Mouse (Mus musculus) liver, embryonic 13.5 days (tissue): ENCODE measurements around the gene Slc6a13. TPM values are rescaled to one million over a fixed set of nuclear protein-coding genes. Genes with fewer than 3 reads are reported as not detected.
A peak's percentile ranks its signal among the peaks of the same experiment; 100 is the strongest.

Source experiments
- ATAC-seq: fragments of 200-750 bp; cut with Nextera tagmentation; 2 replicates; pipeline ENCODE4 v1.8.0; 2017; ENCODE audit warnings: low read depth, mild to moderate bottlenecking, moderate number of reproducible peaks, moderate library complexity
- DNase-seq: peaks from one replicate; pipeline ENCODE4 v3.0.0; 2022
- H3K27ac ChIP-seq: fragments of 300-500 bp; sonication (generic); 2 replicates; pipeline ENCODE4 v1.5.1; 2015; ENCODE audit warnings: moderate library complexity, mild to moderate bottlenecking, inconsistent platforms
- H3K27me3 ChIP-seq: fragments of 300-500 bp; sonication (generic); 2 replicates; pipeline ENCODE4 v1.6.1; 2015; ENCODE audit warnings: mild to moderate bottlenecking, inconsistent platforms
- H3K36me3 ChIP-seq: fragments of 300-500 bp; sonication (generic); 2 replicates; pipeline ENCODE4 v1.6.1; 2015; ENCODE audit warnings: mild to moderate bottlenecking, inconsistent platforms
- H3K4me1 ChIP-seq: fragments of 300-500 bp; sonication (generic); replicated peaks from 2 replicates; pipeline ENCODE4 v1.6.1; 2015; ENCODE audit warnings: inconsistent platforms
- H3K4me2 ChIP-seq: fragments of 300-500 bp; sonication (generic); 2 replicates; pipeline ENCODE4 v1.6.1; 2015; ENCODE audit warnings: inconsistent platforms, mild to moderate bottlenecking, moderate library complexity
- H3K4me3 ChIP-seq: fragments of 300-500 bp; sonication (generic); replicated peaks from 2 replicates; pipeline ENCODE4 v1.5.1; 2015; ENCODE audit warnings: mild to moderate bottlenecking, inconsistent platforms
- H3K9ac ChIP-seq: fragments of 300-500 bp; sonication (generic); 2 replicates; pipeline ENCODE4 v1.6.1; 2015; ENCODE audit warnings: mild to moderate bottlenecking, inconsistent platforms
- H3K9me3 ChIP-seq: fragments of 300-500 bp; sonication (generic); replicated peaks from 2 replicates; pipeline ENCODE4 v1.6.1; 2016; ENCODE audit warnings: inconsistent platforms
- WGBS: fragments of 180-500 bp; shearing (Covaris S2); methylation state at CpG from one replicate; pipeline ENCODE4 v1.1.7; 2015; ENCODE audit not compliant: insufficient replicate concordance; 5-methylcytosine and 5-hydroxymethylcytosine counted together
- polyA plus RNA-seq: library from polyadenylated mRNA; unstranded; fragments of >200 nt; fragmentation: Nextera tagmentation; extraction: Ambion mirVana; gene quantifications from 2 replicates; pipeline ENCODE4 v1.2.1, GENCODE M21; 2015

The Slc6a13 gene
- polyA plus RNA-seq, 1 experiment from 2014 or later = 18.6 TPM

- H3K4me3 ChIP-seq = no peak overlapping the region
- H3K4me2 ChIP-seq = no peak overlapping the region
- no peaks in the 10 kb centered on the region for H3K27me3 ChIP-seq
- no peak for ATAC-seq
- H3K27ac ChIP-seq = no peak overlapping the region
- H3K9ac ChIP-seq = no peak overlapping the region
- H3K4me1 ChIP-seq = no peaks in the 10 kb centered on the region
- WGBS = 86% methylated on average over 5 of the region's 5 CpGs
- DNase-seq = no peak
- no peaks in the 10 kb centered on the region for H3K9me3 ChIP-seq
- H3K36me3 ChIP-seq = no peaks in the 10 kb centered on the region
Observed at GRCm38 (mm10) chr6:121284132-121284531, 15.9 kb upstream of the Slc6a13 start.

- DNase-seq (no peak), ATAC-seq (no peak)
- 46% methylated on average over 7 of the region's 7 CpGs for WGBS
- H3K4me2 ChIP-seq = no peak overlapping the region
- H3K4me3 ChIP-seq = no peak overlapping the region
- H3K4me1 ChIP-seq = peaks cover 12% of the 10 kb centered on the region
- H3K27me3 ChIP-seq = 0 out of 2 replicates have a peak, but pooled peaks cover 5% of the 10 kb centered on the region
- no peak overlapping the region for H3K9ac ChIP-seq
- H3K27ac ChIP-seq = 0 out of 2 replicates have a peak overlapping the region, but pooled peaks have one; percentile 34
- H3K36me3 ChIP-seq = no peaks in the 10 kb centered on the region
- no peaks in the 10 kb centered on the region for H3K9me3 ChIP-seq
Observed at GRCm38 (mm10) chr6:121299317-121299716, 710 bp upstream of the Slc6a13 start.

GRCm38 (mm10) chr6:121300504-121300903 is 477 bp downstream of the Slc6a13 start:
- no peak overlapping the region for H3K9ac ChIP-seq
- peak overlapping the region; percentile 53 for H3K27ac ChIP-seq
- peak overlapping the region; percentile 25 for H3K4me2 ChIP-seq
- peaks cover 15% of the 10 kb centered on the region for H3K4me1 ChIP-seq
- DNase-seq (no peak), ATAC-seq (peak; percentile 70)
- 38% methylated on average over 9 of the region's 9 CpGs for WGBS
- H3K27me3 ChIP-seq = 0 out of 2 replicates have a peak, but pooled peaks cover 8% of the 10 kb centered on the region
- H3K9me3 ChIP-seq = no peaks in the 10 kb centered on the region
- peak overlapping the region; percentile 29; the same call in 1 of the 2 replicates for H3K4me3 ChIP-seq
- no peaks in the 10 kb centered on the region for H3K36me3 ChIP-seq

- no peak for ATAC-seq
- no peak for DNase-seq
Observed at GRCm38 (mm10) chr6:121303466-121304220, 3.6 kb downstream of the Slc6a13 start.

GRCm38 (mm10) chr6:121304630-121305029 is 4.6 kb downstream of the Slc6a13 start:
- Histone ChIP-seq H3K4me2 (peak overlapping the region; percentile 19; the same call in 1 of the 2 replicates), H3K9ac (no peak overlapping the region), H3K27me3 (0 out of 2 replicates have a peak, but pooled peaks cover 8% of the 10 kb centered on the region), H3K4me3 (no peak overlapping the region), H3K9me3 (no peaks in the 10 kb centered on the region), H3K36me3 (no peaks in the 10 kb centered on the region), H3K4me1 (peaks cover 17% of the 10 kb centered on the region), H3K27ac (peak overlapping the region; percentile 21; the same call in 1 of the 2 replicates)
- 60% methylated on average over 9 of the region's 9 CpGs for WGBS
- DNase-seq (no peak), ATAC-seq (no peak)

More at GRCm38 (mm10) chr6:121303466-121304220, 3.6 kb downstream of the Slc6a13 start:
- Histone ChIP-seq H3K4me3 (no peak overlapping the region), H3K4me1 (peaks cover 19% of the 10 kb centered on the region), H3K9ac (no peak overlapping the region), H3K27me3 (0 out of 2 replicates have a peak, but pooled peaks cover 8% of the 10 kb centered on the region), H3K27ac (peak overlapping the region; percentile 21), H3K36me3 (no peaks in the 10 kb centered on the region), H3K4me2 (peak overlapping the region; percentile 19; the same call in 1 of the 2 replicates), H3K9me3 (no peaks in the 10 kb centered on the region)
- WGBS = 49% methylated on average over 10 of the region's 10 CpGs

GRCm38 (mm10) chr6:121305571-121305970 is 5.5 kb downstream of the Slc6a13 start:
- ATAC-seq = no peak
- H3K9ac ChIP-seq = no peak overlapping the region
- WGBS = 64% methylated on average over 3 of the region's 3 CpGs
- no peak overlapping the region for H3K4me3 ChIP-seq
- 0 out of 2 replicates have a peak, but pooled peaks cover 4% of the 10 kb centered on the region for H3K27me3 ChIP-seq
- no peak overlapping the region for H3K27ac ChIP-seq
- no peak for DNase-seq
- peaks cover 17% of the 10 kb centered on the region for H3K4me1 ChIP-seq
- no peaks in the 10 kb centered on the region for H3K9me3 ChIP-seq
- no peak overlapping the region for H3K4me2 ChIP-seq
- H3K36me3 ChIP-seq = no peaks in the 10 kb centered on the region

- Histone ChIP-seq H3K27ac (peak overlapping the region; percentile 31), H3K27me3 (no peaks in the 10 kb centered on the region), H3K4me3 (no peak overlapping the region), H3K9ac (no peak overlapping the region), H3K9me3 (no peaks in the 10 kb centered on the region), H3K36me3 (no peaks in the 10 kb centered on the region), H3K4me1 (peaks cover 4% of the 10 kb centered on the region; the same call in 1 of the 2 replicates), H3K4me2 (no peak overlapping the region)
- ATAC-seq (peak; percentile 70), DNase-seq (no peak)
- 53% methylated on average over 6 of the region's 6 CpGs for WGBS
Observed at GRCm38 (mm10) chr6:121310984-121311383, 11.0 kb downstream of the Slc6a13 start.

- WGBS = 48% methylated on average over 6 of the region's 6 CpGs
- Histone ChIP-seq H3K36me3 (no peaks in the 10 kb centered on the region), H3K27me3 (no peaks in the 10 kb centered on the region), H3K27ac (no peak overlapping the region), H3K4me3 (no peak overlapping the region), H3K9ac (no peak overlapping the region), H3K4me1 (no peaks in the 10 kb centered on the region), H3K4me2 (no peak overlapping the region), H3K9me3 (no peaks in the 10 kb centered on the region)
- ATAC-seq (no peak), DNase-seq (no peak)
Observed at GRCm38 (mm10) chr6:121319099-121319498, 19.1 kb downstream of the Slc6a13 start.

- Histone ChIP-seq H3K27ac (no peak overlapping the region), H3K9me3 (no peaks in the 10 kb centered on the region), H3K4me3 (no peak overlapping the region), H3K4me1 (0 out of 2 replicates have a peak, but pooled peaks cover 5% of the 10 kb centered on the region), H3K4me2 (no peak overlapping the region), H3K27me3 (no peaks in the 10 kb centered on the region), H3K9ac (no peak overlapping the region), H3K36me3 (no peaks in the 10 kb centered on the region)
- no peak for ATAC-seq
- WGBS = 64% methylated on average over 9 of the region's 9 CpGs
- no peak for DNase-seq
Observed at GRCm38 (mm10) chr6:121322381-121323110, 22.5 kb downstream of the Slc6a13 start.

- Histone ChIP-seq H3K4me1 (peaks cover 14% of the 10 kb centered on the region), H3K4me3 (no peak overlapping the region), H3K9ac (no peak overlapping the region), H3K27me3 (no peaks in the 10 kb centered on the region), H3K36me3 (no peaks in the 10 kb centered on the region), H3K27ac (no peak overlapping the region), H3K4me2 (no peak overlapping the region), H3K9me3 (no peaks in the 10 kb centered on the region)
- DNase-seq (no peak), ATAC-seq (no peak)
- WGBS = 66% methylated on average over 3 of the region's 3 CpGs
Observed at GRCm38 (mm10) chr6:121325298-121325697, 25.3 kb downstream of the Slc6a13 start.

- no peak overlapping the region for H3K4me2 ChIP-seq
- no peak overlapping the region for H3K27ac ChIP-seq
- H3K9me3 ChIP-seq = no peaks in the 10 kb centered on the region
- peaks cover 16% of the 10 kb centered on the region for H3K4me1 ChIP-seq
- H3K27me3 ChIP-seq = no peaks in the 10 kb centered on the region
- DNase-seq = no peak
- WGBS = 49% methylated on average over 9 of the region's 9 CpGs
- no peak overlapping the region for H3K9ac ChIP-seq
- H3K36me3 ChIP-seq = no peaks in the 10 kb centered on the region
- no peak for ATAC-seq
- no peak overlapping the region for H3K4me3 ChIP-seq
Observed at GRCm38 (mm10) chr6:121325740-121326139, 25.7 kb downstream of the Slc6a13 start.
